Mouse (Mus musculus): ENCODE measurements at regions not wholly inside any gene's neighbourhood (a gene's known extent, or its start where the extent isn't known, plus 50 kb on each side); places are given as distances from the start of the nearest gene placed in this dataset.

DNA sequence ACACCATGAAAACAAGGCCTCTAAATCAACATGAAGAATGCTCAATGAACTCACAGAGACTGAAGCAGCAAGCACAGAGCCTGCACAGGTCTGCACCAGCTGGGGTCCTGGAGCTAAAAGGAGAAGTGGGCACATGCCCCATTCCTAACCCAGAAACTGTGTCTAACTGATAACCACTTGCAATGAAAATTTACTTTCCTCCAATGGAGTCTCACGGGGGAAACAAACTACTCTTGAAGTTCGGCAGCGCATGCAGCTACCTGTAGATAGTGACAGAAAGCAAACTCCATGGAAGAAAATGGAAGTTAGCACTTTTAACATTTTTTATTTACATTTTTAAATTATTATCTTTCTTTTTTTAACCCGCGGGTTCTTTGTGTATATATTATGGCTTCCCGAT lies 76.8 kb upstream of the Akap6 start:
- no peak for DNase-seq (ENCODE audit: low read depth, low spot score)

DNA sequence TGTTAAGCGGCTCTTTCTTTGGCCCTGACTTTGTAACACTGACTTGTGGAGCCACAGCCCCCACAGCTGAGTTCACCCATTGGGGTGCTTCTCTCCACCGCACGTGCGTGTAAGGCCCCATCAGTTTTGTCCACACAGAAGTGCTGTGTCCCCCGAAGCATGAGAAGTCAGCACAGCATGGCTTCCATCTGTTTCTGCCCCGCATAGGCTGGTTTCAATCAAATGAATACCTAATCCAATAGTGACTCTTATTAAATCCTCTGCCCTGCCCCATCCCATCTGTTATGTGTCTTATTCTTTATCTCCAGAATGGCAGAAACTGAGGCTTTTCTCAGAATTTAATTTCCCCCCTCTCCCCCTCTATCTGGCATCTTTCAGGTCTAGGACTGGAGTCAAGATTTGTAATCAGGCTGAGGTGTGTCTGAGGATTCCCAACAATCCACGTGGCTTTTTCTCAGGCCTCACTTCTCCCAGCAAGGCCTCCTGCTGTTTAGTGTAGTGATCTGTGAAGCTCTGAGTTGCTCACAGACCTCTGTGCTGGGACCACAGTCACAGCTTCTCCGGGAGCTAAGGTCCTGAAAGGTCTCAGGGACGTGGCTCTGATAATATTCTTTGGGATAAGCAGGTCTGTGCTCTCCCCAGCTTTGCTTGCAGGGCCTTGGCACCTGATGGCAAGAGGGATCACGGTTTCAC lies 75.6 kb upstream of the Akap6 start:
- no peak for DNase-seq (ENCODE audit: low read depth, low spot score)

DNA sequence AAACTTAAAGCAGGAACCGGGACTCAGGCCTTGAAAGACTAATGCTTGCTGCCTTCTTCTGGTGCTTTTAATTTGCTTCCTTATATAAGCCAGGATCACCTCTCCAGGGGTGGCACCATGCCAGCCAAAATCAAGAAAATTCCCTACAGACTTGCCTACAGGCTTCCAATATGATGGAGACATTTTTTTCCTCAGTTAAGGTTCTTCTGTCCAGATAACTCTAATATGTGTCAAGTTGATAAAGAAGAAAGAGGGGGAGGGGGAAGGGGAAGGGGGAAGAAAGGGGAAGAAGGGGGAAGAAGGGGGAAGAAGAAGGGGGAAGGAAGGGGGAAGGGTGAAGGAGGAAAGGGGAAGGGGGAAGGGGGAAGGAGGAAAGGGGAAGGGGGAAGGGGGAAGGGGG lies 74.3 kb upstream of the Akap6 start:
- no peak for DNase-seq (ENCODE audit: low read depth, low spot score)

DNA sequence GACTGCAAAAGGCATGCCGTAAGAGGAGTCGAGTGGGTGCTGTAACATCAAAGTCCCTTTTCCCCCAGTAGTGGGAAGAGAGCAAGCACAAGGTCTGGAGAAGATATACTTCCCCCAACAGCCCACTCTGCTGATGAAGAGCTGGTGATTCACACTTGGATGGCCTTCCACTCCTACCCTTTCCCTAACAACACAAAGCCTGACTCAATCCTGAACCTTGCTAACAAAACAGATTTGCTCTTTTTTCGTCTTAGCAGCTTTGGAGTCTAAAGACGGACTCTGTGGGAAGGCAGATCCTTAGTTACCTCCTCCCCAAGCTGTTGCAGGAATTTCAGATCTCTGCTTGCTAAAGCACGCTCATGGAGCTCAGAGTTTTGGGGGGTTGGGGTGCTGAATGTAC lies 70.4 kb upstream of the Akap6 start:
- no peak for DNase-seq (ENCODE audit: low read depth, low spot score)

DNA sequence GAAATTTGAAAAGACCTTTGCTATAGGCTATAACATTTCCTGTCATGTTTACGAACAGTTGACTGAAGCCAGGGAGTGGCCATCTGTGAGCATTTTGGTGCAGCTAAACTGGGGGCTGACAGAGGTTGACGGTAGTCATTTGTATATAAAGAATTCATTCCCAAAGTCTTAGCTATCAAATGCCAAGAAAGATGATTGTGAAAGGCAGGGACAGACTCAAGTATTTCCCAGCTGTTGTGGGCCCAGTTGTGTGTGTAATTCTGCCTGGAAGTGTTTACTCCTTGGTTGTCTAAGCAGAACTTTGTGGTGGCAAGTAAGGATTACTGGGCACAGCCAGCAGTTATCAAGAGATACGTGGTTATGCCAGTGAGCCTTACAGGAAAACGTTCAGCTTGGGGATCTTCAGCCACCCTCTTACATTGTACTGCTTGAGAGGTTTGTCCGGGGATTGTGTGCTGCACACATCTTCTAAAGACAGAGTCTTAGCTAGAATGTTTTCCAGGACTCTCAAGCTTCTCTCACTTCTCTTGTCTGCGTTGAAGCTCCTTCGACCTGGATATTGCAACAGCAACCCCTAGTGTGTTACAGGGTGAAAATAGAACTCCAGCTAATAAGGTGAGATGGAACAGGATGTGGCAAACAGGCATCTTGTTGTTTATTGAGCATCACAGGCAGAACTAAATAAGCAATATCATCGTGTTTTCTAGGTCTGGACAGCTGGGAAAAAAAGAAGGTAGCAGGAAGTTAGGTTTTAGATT lies 63.9 kb upstream of the Akap6 start:
- DNase-seq (ENCODE audit: low read depth, low spot score) = no peak

DNA sequence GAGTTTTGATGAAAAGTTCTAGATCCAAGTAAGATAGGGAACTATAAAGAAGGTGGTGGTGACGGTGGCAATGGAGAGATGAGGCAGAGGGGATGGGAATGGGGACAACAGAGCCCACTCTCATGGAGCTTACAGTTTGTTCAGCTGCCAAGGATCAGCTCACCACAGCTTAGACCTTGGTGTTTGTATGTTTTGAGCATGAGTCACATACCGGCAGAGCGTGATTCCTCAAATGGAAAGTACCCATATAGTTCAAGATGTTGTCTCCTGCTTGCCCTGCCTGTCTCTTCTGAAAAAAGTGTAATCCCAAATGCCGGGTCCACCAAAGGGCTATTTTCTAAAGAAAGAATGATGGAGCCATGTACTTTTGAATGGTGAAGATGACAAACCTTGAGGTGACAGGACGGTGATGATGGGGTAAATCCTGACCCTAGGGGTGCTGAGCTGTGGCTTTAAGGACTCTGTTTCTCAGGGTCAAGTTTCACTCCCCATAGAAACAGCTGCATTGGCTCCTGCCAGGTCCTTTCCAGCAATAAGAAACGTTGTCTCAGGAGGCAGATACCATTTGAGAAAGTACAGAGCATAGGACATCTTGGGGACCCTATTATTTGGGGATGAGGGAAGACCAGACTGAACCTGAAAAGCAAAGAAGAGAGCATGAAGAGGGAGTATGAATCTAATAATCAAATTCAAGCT lies 62.8 kb upstream of the Akap6 start:
- DNase-seq (ENCODE audit: low read depth, low spot score) = no peak

DNA sequence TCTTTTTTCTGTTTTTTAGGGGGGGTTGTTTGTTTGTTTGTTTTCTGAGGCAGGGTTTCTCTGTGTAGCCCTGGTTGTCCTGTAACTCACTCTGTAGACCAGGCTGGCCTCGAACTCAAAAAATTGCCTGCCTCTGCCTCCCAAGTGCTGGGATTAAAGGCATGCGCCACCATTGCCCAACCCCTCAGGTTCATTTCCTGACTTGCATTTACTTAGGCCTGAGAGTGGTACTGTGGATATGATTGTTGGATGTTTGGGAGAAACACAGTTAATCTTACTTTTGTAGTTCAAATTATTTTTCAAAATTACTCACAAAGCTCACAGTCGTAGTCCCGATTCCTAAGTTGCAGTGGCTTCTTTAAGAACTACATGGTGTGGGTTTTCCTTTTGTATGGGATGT lies 62.3 kb upstream of the Akap6 start:
- no peak for DNase-seq (ENCODE audit: low read depth, low spot score)

DNA sequence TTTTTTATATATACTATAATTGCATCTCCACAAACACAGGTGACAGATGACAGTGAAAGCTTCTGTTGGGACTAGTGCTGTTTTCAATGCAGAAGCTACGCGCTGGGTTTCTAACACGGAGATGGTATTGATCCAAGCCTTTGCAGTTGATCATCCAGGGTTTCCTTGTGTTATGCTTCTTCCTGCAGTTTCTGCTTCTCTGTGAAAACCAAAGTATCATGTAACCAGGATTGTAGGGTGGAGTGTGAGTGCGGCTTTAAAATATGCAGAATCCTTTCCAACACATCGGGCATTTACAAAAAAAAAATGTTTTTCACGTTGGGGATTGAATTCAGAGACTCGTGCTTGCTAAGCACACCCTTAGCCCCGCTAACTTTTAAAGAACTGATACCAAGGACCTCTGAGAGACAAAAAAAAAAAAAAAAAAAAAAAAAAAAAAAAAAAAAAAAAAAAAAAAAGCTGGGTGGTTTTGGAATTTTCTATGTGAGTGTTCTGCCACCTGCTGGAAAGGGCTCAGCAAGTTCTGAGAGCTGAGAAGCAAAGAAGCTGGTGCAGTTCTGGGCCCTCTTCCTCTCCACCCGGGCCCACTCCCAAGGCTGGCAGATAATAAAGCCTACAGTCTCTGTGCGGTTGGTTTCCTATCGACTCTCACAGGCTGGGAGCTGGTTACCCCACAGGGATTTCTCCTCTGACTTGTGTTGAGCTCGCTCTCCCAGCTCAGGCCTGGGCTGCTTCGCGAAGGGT lies 61.5 kb upstream of the Akap6 start:
- peak; percentile 53 for DNase-seq (ENCODE audit: low read depth, low spot score)

DNA sequence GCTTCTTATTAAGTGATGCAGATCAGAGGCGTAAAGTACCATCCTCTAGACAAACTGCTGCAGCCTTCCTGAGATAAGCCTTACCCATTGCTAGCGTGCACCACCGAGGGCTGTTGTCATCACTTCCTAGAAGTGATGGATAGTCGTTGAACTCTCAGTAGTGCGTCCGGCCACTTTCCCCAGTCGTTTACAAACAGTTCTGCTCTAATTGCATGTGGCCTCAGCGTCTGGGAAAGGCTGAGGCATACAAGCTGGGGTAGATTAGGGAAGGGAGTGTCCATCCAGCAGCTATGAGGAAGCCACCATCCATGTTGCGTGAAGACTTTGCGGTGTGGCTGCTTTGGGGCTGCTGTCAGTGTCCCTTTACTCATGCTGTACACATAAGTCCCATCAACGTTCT lies 60.7 kb upstream of the Akap6 start:
- no peak for DNase-seq (ENCODE audit: low read depth, low spot score)

DNA sequence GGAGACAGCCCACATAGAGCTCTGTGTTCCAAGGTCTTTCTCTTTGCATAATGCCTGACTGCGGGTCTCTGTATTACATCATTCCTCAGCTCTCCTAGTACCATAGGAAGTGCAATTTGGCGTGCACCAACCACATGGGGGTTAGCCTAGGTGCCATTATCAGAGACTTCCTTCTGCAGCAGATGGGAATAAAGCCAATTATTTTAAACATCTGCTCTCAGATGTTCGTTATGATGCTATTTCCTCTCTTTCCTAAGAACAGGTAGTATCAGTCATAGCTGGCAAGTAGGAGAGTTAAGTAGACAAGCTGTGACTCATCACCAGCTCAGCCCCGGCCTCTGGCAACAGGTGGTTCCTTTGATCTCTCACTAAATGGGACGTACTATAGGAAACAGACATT lies 55.1 kb upstream of the Akap6 start:
- peak; percentile 32 for DNase-seq (ENCODE audit: low read depth, low spot score)

All from CD4-positive helper T cell, adult 2 months (primary cell).